Mouse (Mus musculus): ENCODE measurements around the gene Mmp11.

Gene Mmp11

DNA sequence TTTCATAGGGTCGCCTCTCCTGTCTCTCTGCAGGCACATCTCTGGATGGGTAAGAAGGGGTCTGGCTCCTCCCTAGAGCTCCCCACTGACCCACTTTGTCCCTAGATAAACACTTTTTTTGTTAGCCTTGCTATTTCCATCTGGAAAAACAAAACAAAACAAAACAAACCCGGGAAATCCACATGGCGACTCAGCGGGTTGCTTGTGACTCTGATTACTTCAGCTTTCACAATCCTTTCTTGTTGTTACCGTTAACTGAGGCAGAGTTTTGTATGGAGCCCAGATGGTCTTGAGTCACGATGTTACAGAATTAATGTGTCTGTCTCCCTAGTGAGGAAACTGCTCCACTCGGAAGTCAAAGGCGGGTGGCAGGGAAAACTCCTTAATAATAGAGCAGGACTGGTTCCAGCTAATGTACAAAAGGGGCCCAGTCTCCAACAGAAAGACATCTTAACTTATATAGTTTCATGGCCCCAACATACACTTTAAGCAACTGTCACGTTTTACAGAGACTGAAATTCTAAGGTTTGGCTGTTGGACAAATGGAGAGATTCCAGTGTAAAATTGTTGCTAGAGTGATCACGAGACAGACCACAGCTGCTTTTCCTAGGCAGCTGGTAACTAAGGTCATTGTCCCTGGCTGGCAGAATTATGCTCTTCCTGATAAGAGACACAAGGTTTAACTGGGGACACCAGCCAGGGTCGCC lies 7.9 kb upstream of the Mmp11 start:
- H3K27me3 ChIP-seq (ENCODE audit: control insufficient read depth, insufficient read depth, low read length, poor library complexity, severe bottlenecking): no peaks in the 10 kb centered on the region
- no peaks in the 10 kb centered on the region for H3K36me3 ChIP-seq (ENCODE audit: control insufficient read depth, insufficient read depth, low read length, poor library complexity, severe bottlenecking)
- no peak for DNase-seq (ENCODE audit: low read depth, low spot score)

- DNase-seq (ENCODE audit: low read depth, low spot score): no peak
- no peaks in the 10 kb centered on the region for H3K27me3 ChIP-seq (ENCODE audit: control insufficient read depth, insufficient read depth, low read length, poor library complexity, severe bottlenecking)
- H3K36me3 ChIP-seq (ENCODE audit: control insufficient read depth, insufficient read depth, low read length, poor library complexity, severe bottlenecking): no peaks in the 10 kb centered on the region
Measured at GRCm38 (mm10) chr10:75942736-75943477, 6.6 kb upstream of the Mmp11 start, which contains the start of gene Vpreb3. Vpreb3 (plus strand) TSS chr10:75943057.

DNA sequence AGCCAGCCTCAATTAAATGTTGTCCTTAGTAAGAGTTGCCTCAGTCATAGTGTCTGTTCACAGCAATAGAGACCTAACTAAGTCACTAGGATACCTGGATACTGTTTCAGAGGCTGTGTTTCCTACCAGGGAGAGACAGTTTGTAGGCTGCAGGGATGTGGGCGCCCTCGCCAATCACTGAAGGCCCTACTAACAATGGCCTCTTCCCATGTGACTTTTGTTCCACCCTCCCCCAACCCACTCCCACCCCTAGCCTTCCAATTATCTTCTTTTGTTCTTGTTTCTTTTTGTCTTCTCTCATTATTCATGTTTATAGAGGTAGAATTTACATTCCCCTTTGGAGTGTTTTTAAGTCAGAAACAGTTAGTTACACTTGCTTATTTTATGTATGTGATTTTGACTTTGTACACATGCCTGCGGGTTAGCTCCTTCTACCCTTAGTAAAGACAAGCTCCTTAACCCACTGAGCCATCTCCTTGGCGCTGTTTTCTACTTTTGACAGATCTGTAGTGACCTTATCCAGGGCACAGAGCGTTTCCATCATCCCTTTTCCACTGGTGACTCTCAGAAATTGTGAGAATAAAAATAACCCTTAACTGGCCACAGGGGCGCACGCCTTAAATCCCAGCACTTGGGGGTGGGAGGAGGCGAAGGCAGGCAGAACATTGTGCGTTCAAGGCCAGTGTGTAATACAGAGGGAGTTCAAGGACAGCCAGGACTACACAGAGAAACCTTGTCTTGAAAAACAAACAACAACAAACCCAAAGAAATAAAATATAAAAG lies 4.9 kb upstream of the Mmp11 start:
- no peaks in the 10 kb centered on the region for H3K27me3 ChIP-seq (ENCODE audit: control insufficient read depth, insufficient read depth, low read length, poor library complexity, severe bottlenecking)
- DNase-seq (ENCODE audit: low read depth, low spot score): no peak
- no peaks in the 10 kb centered on the region for H3K36me3 ChIP-seq (ENCODE audit: control insufficient read depth, insufficient read depth, low read length, poor library complexity, severe bottlenecking)

- no peak for DNase-seq (ENCODE audit: low read depth, low spot score)
- Histone ChIP-seq H3K36me3 (ENCODE audit: control insufficient read depth, insufficient read depth, low read length, poor library complexity, severe bottlenecking) (no peaks in the 10 kb centered on the region), H3K27me3 (ENCODE audit: control insufficient read depth, insufficient read depth, low read length, poor library complexity, severe bottlenecking) (no peaks in the 10 kb centered on the region)
Measured at GRCm38 (mm10) chr10:75940520-75940919, 4.2 kb upstream of the Mmp11 start, which contains the start of gene Gm867. Gm867 (minus strand) TSS chr10:75940672.

GRCm38 (mm10) chr10:75939481-75940234 lies 3.4 kb upstream of the Mmp11 start:
- Histone ChIP-seq H3K36me3 (ENCODE audit: control insufficient read depth, insufficient read depth, low read length, poor library complexity, severe bottlenecking) (no peaks in the 10 kb centered on the region), H3K27me3 (ENCODE audit: control insufficient read depth, insufficient read depth, low read length, poor library complexity, severe bottlenecking) (no peaks in the 10 kb centered on the region)
- no peak for DNase-seq (ENCODE audit: low read depth, low spot score)

- no peaks in the 10 kb centered on the region for H3K36me3 ChIP-seq (ENCODE audit: control insufficient read depth, insufficient read depth, low read length, poor library complexity, severe bottlenecking)
- DNase-seq (ENCODE audit: low read depth, low spot score): peak; percentile 57
- H3K27me3 ChIP-seq (ENCODE audit: control insufficient read depth, insufficient read depth, low read length, poor library complexity, severe bottlenecking): no peaks in the 10 kb centered on the region
Measured at GRCm38 (mm10) chr10:75937851-75938643, 1.8 kb upstream of the Mmp11 start.

GRCm38 (mm10) chr10:75936909-75937667 lies 792 bp upstream of the Mmp11 start:
- H3K36me3 ChIP-seq (ENCODE audit: control insufficient read depth, insufficient read depth, low read length, poor library complexity, severe bottlenecking): no peaks in the 10 kb centered on the region
- peak; percentile 37 for DNase-seq (ENCODE audit: low read depth, low spot score)

DNA sequence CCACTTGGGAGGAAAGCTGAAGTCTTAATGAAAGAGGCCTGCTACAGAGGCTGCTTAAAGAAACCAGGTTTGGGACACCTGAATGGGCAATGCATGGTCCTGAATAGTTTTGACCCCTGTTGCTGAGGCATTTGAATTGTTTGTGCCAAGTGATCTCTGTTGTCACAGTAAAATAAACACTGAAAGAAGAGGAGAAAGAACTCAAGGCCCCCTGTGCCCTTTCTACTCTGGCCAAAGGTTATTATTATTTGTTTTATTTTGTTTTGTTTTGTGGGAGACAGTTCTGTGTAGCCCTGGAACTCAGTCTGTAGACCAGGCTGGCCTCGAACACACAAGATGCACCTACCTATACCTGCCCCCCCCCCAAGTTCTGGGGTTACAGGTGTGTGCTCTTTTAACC lies 1.3 kb downstream of the Mmp11 start:
- no peak for DNase-seq (ENCODE audit: low read depth, low spot score)
- H3K27me3 ChIP-seq (ENCODE audit: control insufficient read depth, insufficient read depth, low read length, poor library complexity, severe bottlenecking): no peaks in the 10 kb centered on the region
- H3K36me3 ChIP-seq (ENCODE audit: control insufficient read depth, insufficient read depth, low read length, poor library complexity, severe bottlenecking): no peaks in the 10 kb centered on the region

More at GRCm38 (mm10) chr10:75936909-75937667, 792 bp upstream of the Mmp11 start:
- no peaks in the 10 kb centered on the region for H3K27me3 ChIP-seq (ENCODE audit: control insufficient read depth, insufficient read depth, low read length, poor library complexity, severe bottlenecking)

DNA sequence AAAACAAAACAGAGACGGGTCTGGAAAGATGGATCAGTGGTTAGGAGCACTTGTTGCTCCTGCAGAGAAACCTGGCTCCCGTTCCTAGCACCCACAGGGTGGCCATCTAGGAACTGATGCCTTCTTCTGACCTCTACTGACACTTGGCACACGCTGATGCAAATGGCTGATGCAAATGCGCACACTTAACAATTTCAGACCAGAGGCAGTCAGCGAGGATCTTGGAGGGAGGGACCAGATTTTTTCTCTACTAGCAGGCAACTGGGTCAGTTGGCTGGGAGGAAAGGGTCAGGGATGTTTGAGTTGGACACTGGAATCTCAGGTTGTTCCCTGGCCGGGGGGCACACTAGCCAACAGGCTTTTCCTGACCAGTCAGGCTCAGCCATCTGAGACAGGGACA lies 3.4 kb downstream of the Mmp11 start, which contains the start of gene Chchd10:
Chchd10 (plus strand) TSS at position 240 of the 400 bp plus-strand sequence.
- Histone ChIP-seq H3K27me3 (ENCODE audit: control insufficient read depth, insufficient read depth, low read length, poor library complexity, severe bottlenecking) (no peaks in the 10 kb centered on the region), H3K36me3 (ENCODE audit: control insufficient read depth, insufficient read depth, low read length, poor library complexity, severe bottlenecking) (no peaks in the 10 kb centered on the region)
- no peak for DNase-seq (ENCODE audit: low read depth, low spot score)

- no peaks in the 10 kb centered on the region for H3K27me3 ChIP-seq (ENCODE audit: control insufficient read depth, insufficient read depth, low read length, poor library complexity, severe bottlenecking)
- DNase-seq (ENCODE audit: low read depth, low spot score): peak; percentile 59
Measured at GRCm38 (mm10) chr10:75932081-75932678, 4.1 kb downstream of the Mmp11 start.

DNA sequence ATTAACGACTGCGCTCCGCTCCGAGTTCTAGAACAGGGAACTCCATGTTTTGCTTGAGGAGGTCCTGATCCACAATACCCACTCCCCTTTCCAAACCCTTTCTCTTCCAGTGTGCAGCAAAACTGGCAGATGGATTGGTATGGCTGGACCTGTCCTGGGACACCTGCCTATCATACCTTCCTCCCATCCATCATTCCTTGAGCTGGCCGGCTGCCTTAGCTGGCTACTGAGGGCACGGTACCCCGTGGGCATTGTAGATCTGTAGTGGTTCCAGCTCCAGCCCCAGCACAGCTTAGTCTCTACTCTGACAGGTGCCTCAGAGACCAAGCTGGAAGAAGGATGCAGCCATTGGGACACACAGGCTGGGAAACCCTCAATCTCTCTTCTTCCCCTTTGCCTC lies 5.0 kb downstream of the Mmp11 start:
- DNase-seq (ENCODE audit: low read depth, low spot score): no peak
- no peaks in the 10 kb centered on the region for H3K27me3 ChIP-seq (ENCODE audit: control insufficient read depth, insufficient read depth, low read length, poor library complexity, severe bottlenecking)
- H3K36me3 ChIP-seq (ENCODE audit: control insufficient read depth, insufficient read depth, low read length, poor library complexity, severe bottlenecking): no peaks in the 10 kb centered on the region

More at GRCm38 (mm10) chr10:75932081-75932678, 4.1 kb downstream of the Mmp11 start:
- H3K36me3 ChIP-seq (ENCODE audit: control insufficient read depth, insufficient read depth, low read length, poor library complexity, severe bottlenecking): no peaks in the 10 kb centered on the region

GRCm38 (mm10) chr10:75930304-75930703 lies 6.0 kb downstream of the Mmp11 start:
- H3K36me3 ChIP-seq (ENCODE audit: control insufficient read depth, insufficient read depth, low read length, poor library complexity, severe bottlenecking): no peaks in the 10 kb centered on the region
- no peak for DNase-seq (ENCODE audit: low read depth, low spot score)

DNA sequence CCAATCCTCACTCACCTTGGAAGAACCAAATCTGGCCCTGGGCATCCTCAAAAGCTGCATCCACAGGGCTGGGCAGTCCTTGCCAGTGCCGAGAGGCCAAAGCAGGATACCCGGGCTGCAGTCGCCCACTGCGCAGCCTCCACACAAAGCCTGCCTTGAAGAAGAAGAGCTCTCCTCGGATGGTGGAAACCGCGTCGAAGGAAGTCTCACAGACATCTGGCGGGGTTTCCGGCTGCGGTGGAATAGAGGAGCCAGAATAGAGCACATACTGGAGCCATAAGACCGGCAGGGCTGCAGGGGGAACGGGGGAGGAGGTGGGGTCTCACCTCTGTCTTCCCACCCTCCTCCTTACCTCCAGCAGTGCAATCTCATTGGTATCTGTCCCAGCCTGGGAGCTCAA lies 9.9 kb downstream of the Mmp11 start:
- DNase-seq (ENCODE audit: low read depth, low spot score): no peak
- no peaks in the 10 kb centered on the region for H3K36me3 ChIP-seq (ENCODE audit: control insufficient read depth, insufficient read depth, low read length, poor library complexity, severe bottlenecking)
- no peaks in the 10 kb centered on the region for H3K27me3 ChIP-seq (ENCODE audit: control insufficient read depth, insufficient read depth, low read length, poor library complexity, severe bottlenecking)

More at GRCm38 (mm10) chr10:75930304-75930703, 6.0 kb downstream of the Mmp11 start:
- no peaks in the 10 kb centered on the region for H3K27me3 ChIP-seq (ENCODE audit: control insufficient read depth, insufficient read depth, low read length, poor library complexity, severe bottlenecking)

Data from splenic B cell, adult 2 months (primary cell).